15 mouse cellular contexts compared by ENCODE assay signal in the genomic region with DNA sequence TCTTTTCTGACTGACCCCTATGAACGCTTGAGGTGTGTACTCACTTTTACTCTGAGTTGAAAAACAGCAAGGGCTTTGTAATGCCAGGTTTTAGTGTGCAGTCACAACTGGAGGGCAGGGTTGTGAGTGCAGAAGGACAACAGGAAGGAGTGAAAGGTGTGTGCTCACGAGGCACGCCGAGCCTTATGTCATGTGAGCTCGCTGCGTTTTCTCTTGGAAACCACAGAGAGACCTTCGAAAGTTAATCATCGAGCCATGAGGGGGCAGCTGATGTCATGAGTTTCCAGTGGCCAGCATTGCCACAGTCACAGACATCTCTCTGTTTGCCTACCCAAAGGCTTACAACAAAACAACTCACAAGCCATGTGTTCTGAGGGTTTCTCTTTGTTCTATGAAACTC.
A peak's percentile ranks its signal among the peaks of the same experiment; 100 is the strongest.
DNase-seq lines count a peak whose midpoint lies in the region; ATAC-seq and TF ChIP-seq lines count a peak whose summit lies in the region.
"Had no signal": no experiment of that assay in that cellular context is flagged by ENCODE, and none has a peak within 500 bp of the region (broad histone marks: within the 10 kb centered on the region; RNA-seq: fewer than 3 reads in every experiment).

No protein-coding gene starts in this region.

- H3K4me3 ChIP-seq in forebrain, embryonic 10.5 days, result no peak overlapping the region
- no peak overlapping the region for H3K4me3 ChIP-seq in forebrain, embryonic 13.5 days
- H3K4me3 ChIP-seq in cerebellum, adult 2 months (replicated peaks; ENCODE audit: insufficient read depth, low read depth, low read length), result no peak overlapping the region
- H3K4me3 ChIP-seq: heart, embryonic 13.5 days; hindbrain, embryonic 15.5 days; limb, embryonic 13.5 days; neural tube, embryonic 13.5 days had no signal

- H3K9me3 ChIP-seq in forebrain, embryonic 10.5 days, result no peaks in the 10 kb centered on the region
- no peaks in the 10 kb centered on the region for H3K9me3 ChIP-seq in forebrain, embryonic 13.5 days (replicated peaks)
- H3K9me3 ChIP-seq: G1E; heart, embryonic 13.5 days; hindbrain, embryonic 15.5 days; limb, embryonic 13.5 days; neural tube, embryonic 13.5 days had no signal

- no peak for ATAC-seq in forebrain, embryonic 13.5 days
- ATAC-seq: forebrain, embryonic 16.5 days; midbrain, embryonic 16.5 days had no signal

- DNase-seq in forebrain, embryonic 10.5 days (ENCODE audit: extremely low spot score, low spot score), result no peak
- peak; percentile 21 for DNase-seq in 416B (ENCODE audit: low read depth)
- DNase-seq in adrenal gland, postnatal 36 days, result peak; percentile 67 to 70
- peak; percentile 47 for DNase-seq in kidney, postnatal 10 days
- no peak for DNase-seq in cerebellum, adult 8-10 months
- DNase-seq in cerebellum, adult 2 months, result no peak
- no peak for DNase-seq in spleen, postnatal 4 days (ENCODE audit: low spot score in 2 of 2)

- peaks cover 45% of the 10 kb centered on the region for H3K4me1 ChIP-seq in forebrain, embryonic 10.5 days
- peaks cover 24% of the 10 kb centered on the region for H3K4me1 ChIP-seq in forebrain, embryonic 13.5 days
- H3K4me1 ChIP-seq in cerebellum, adult 2 months (ENCODE audit: control insufficient read depth, insufficient read depth, low read length), result no peaks in the 10 kb centered on the region

- peaks cover 22% of the 10 kb centered on the region for H3K27me3 ChIP-seq in forebrain, embryonic 10.5 days (ENCODE audit: poor library complexity, severe bottlenecking)
- no peaks in the 10 kb centered on the region for H3K27me3 ChIP-seq in forebrain, embryonic 13.5 days
- H3K27me3 ChIP-seq in cerebellum, adult 2 months (ENCODE audit: control insufficient read depth, insufficient read depth, low read length), result no peaks in the 10 kb centered on the region
- H3K27me3 ChIP-seq: heart, embryonic 13.5 days; limb, embryonic 13.5 days had no signal

- no peak overlapping the region for H3K4me2 ChIP-seq in forebrain, embryonic 13.5 days
- H3K4me2 ChIP-seq: heart, embryonic 13.5 days; hindbrain, embryonic 15.5 days; limb, embryonic 13.5 days; neural tube, embryonic 13.5 days had no signal

- H3K36me3 ChIP-seq in forebrain, embryonic 10.5 days (replicated peaks), result no peaks in the 10 kb centered on the region
- H3K36me3 ChIP-seq in forebrain, embryonic 13.5 days (ENCODE audit: poor library complexity, severe bottlenecking), result no peaks in the 10 kb centered on the region
- H3K36me3 ChIP-seq: G1E; heart, embryonic 13.5 days; hindbrain, embryonic 15.5 days; limb, embryonic 13.5 days; neural tube, embryonic 13.5 days had no signal

- H3K9ac ChIP-seq in forebrain, embryonic 13.5 days, result no peak overlapping the region
- H3K9ac ChIP-seq: heart, embryonic 13.5 days; hindbrain, embryonic 15.5 days; limb, embryonic 13.5 days; neural tube, embryonic 13.5 days had no signal

- 75% methylated on average over 8 of the region's 8 CpGs for WGBS in forebrain, embryonic 10.5 days
- 80% methylated on average over 8 of the region's 8 CpGs for WGBS in forebrain, embryonic 13.5 days
- 53% methylated on average over 8 of the region's 8 CpGs for WGBS in cerebellum, adult 2 months

- H3K27ac ChIP-seq in forebrain, embryonic 10.5 days, result peak overlapping the region; percentile 70
- H3K27ac ChIP-seq in forebrain, embryonic 13.5 days, result no peak overlapping the region
- no peak overlapping the region for H3K27ac ChIP-seq in cerebellum, adult 2 months (ENCODE audit: insufficient read depth, low read length)
- H3K27ac ChIP-seq: heart, embryonic 13.5 days; hindbrain, embryonic 15.5 days; limb, embryonic 13.5 days; neural tube, embryonic 13.5 days had no signal

- no peak for TF ChIP-seq CTCF in cerebellum, adult 2 months (IDR thresholded peaks at IDR 0.05; ENCODE audit: borderline replicate concordance, insufficient read depth, low read depth, low read length)

- TF ChIP-seq POLR2A in cerebellum, adult 2 months (IDR thresholded peaks at IDR 0.05; ENCODE audit: borderline replicate concordance, insufficient read depth, low read length), result no peak

Comparison
In these comparisons a context has a peak if more than half of its experiments do, and no peak if none do; other contexts are left out.
1. DNase-seq: peak in 416B (single experiment), adrenal gland, postnatal 36 days (2 of 2) and kidney, postnatal 10 days (single experiment); none in forebrain, embryonic 10.5 days (single experiment), cerebellum, adult 8-10 months (single experiment), cerebellum, adult 2 months (0 of 2) and spleen, postnatal 4 days (0 of 2).